Mouse (Mus musculus) limb, embryonic 15.5 days (tissue): Measurements from ENCODE around the gene Gm10721. TPM values are rescaled to one million over a fixed set of nuclear protein-coding genes. Genes with fewer than 3 reads are reported as not detected.
"Not testable (repeated sequence)": the region's sequence is repeated elsewhere in the genome, so short reads cannot be mapped to it uniquely, and the experiment has no call there.

Source experiments
- ATAC-seq: fragments of 200-750 bp; cut with Nextera tagmentation; 2 replicates; pipeline ENCODE4 v1.8.0; 2017; ENCODE audit warnings: low read depth, moderate TSS enrichment; ENCODE audit not compliant: insufficient number of reproducible peaks, low FRiP score, low TSS enrichment
- H3K27ac ChIP-seq: fragments of 300-500 bp; sonication (generic); 2 replicates; pipeline ENCODE4 v1.5.1; 2015; ENCODE audit warnings: moderate library complexity, mild to moderate bottlenecking, inconsistent platforms
- H3K27me3 ChIP-seq: fragments of 300-500 bp; sonication (generic); 2 replicates; pipeline ENCODE4 v1.6.1; 2015; ENCODE audit warnings: inconsistent platforms
- H3K36me3 ChIP-seq: fragments of 300-500 bp; sonication (generic); 2 replicates; pipeline ENCODE4 v1.6.1; 2015; ENCODE audit warnings: inconsistent platforms
- H3K4me1 ChIP-seq: fragments of 300-500 bp; sonication (generic); 2 replicates; pipeline ENCODE4 v1.6.1; 2015; ENCODE audit warnings: inconsistent platforms
- H3K4me2 ChIP-seq: fragments of 300-500 bp; sonication (generic); 2 replicates; pipeline ENCODE4 v1.6.1; 2015; ENCODE audit warnings: mild to moderate bottlenecking, inconsistent platforms
- H3K4me3 ChIP-seq: fragments of 300-500 bp; sonication (generic); 2 replicates; pipeline ENCODE4 v1.5.1; 2015; ENCODE audit warnings: mild to moderate bottlenecking, inconsistent platforms
- H3K9ac ChIP-seq: fragments of 300-500 bp; sonication (generic); 2 replicates; pipeline ENCODE4 v1.6.1; 2015; ENCODE audit warnings: inconsistent platforms
- H3K9me3 ChIP-seq: fragments of 300-500 bp; sonication (generic); 2 replicates; pipeline ENCODE4 v1.6.1; 2016; ENCODE audit warnings: inconsistent platforms
- WGBS: fragments of 180-500 bp; shearing (Covaris S2); methylation state at CpG from one replicate; pipeline ENCODE4 v1.1.7; 2015; 5-methylcytosine and 5-hydroxymethylcytosine counted together
- polyA plus RNA-seq: library from polyadenylated mRNA; unstranded; fragments of >200 nt; fragmentation: Nextera tagmentation; extraction: Ambion mirVana; gene quantifications from 2 replicates; pipeline ENCODE4 v1.2.1, GENCODE M21; 2015

The Gm10721 gene
- polyA plus RNA-seq, result not detected in 2 replicates

GRCm38 (mm10) chr9:3012733-3013279, at the start of gene Gm10721:
Gm10721 (plus strand) TSS chr9:3013140.
- H3K36me3 ChIP-seq, H3K9ac ChIP-seq, H3K4me3 ChIP-seq, H3K4me1 ChIP-seq, H3K9me3 ChIP-seq, H3K4me2 ChIP-seq, H3K27ac ChIP-seq, H3K27me3 ChIP-seq: not testable (repeated sequence)
- peak; percentile 75 for ATAC-seq
- WGBS, result no CpG with 5 or more reads among the region's 11 CpGs

GRCm38 (mm10) chr9:3000445-3000972, 12.4 kb upstream of the Gm10721 start, which contains the start of gene Gm10722:
Gm10722 (plus strand) TSS chr9:3000922.
- H3K9ac ChIP-seq, H3K4me2 ChIP-seq, H3K27ac ChIP-seq, H3K4me1 ChIP-seq, ATAC-seq, H3K36me3 ChIP-seq, H3K27me3 ChIP-seq, H3K4me3 ChIP-seq, H3K9me3 ChIP-seq: not testable (repeated sequence)
- WGBS, result 72% methylated on average over 12 of the region's 12 CpGs

GRCm38 (mm10) chr9:3001006-3001405, 11.9 kb upstream of the Gm10721 start:
- not testable (repeated sequence) for H3K9ac ChIP-seq, H3K36me3 ChIP-seq, H3K27me3 ChIP-seq, ATAC-seq, H3K4me2 ChIP-seq, H3K4me3 ChIP-seq, H3K4me1 ChIP-seq, H3K9me3 ChIP-seq, H3K27ac ChIP-seq
- WGBS, result 64% methylated on average over 8 of the region's 8 CpGs

- WGBS, result 70% methylated on average over 9 of the region's 11 CpGs
Observed at GRCm38 (mm10) chr9:3001948-3002659, 10.8 kb upstream of the Gm10721 start.

GRCm38 (mm10) chr9:3002794-3003396, 10.0 kb upstream of the Gm10721 start, which contains the start of gene Gm11168:
Gm11168 (plus strand) TSS chr9:3003346.
- not testable (repeated sequence) for H3K9ac ChIP-seq, ATAC-seq, H3K4me1 ChIP-seq, H3K4me3 ChIP-seq, H3K9me3 ChIP-seq, H3K27ac ChIP-seq, H3K36me3 ChIP-seq, H3K27me3 ChIP-seq, H3K4me2 ChIP-seq
- WGBS, result 69% methylated on average over 6 of the region's 14 CpGs

More at GRCm38 (mm10) chr9:3001948-3002659, 10.8 kb upstream of the Gm10721 start:
- H3K9ac ChIP-seq, H3K4me1 ChIP-seq, H3K4me2 ChIP-seq, H3K36me3 ChIP-seq, H3K4me3 ChIP-seq, H3K27ac ChIP-seq, H3K9me3 ChIP-seq, H3K27me3 ChIP-seq: not testable (repeated sequence)
- peak; percentile 89 for ATAC-seq

- not testable (repeated sequence) for H3K9me3 ChIP-seq, H3K27ac ChIP-seq, ATAC-seq, H3K27me3 ChIP-seq, H3K4me1 ChIP-seq, H3K9ac ChIP-seq, H3K4me2 ChIP-seq, H3K36me3 ChIP-seq, H3K4me3 ChIP-seq
- WGBS, result 81% methylated on average over 1 of the region's 5 CpGs
Observed at GRCm38 (mm10) chr9:3006179-3006578, 6.8 kb upstream of the Gm10721 start.

- H3K4me3 ChIP-seq, H3K27me3 ChIP-seq, H3K4me1 ChIP-seq, H3K27ac ChIP-seq, H3K4me2 ChIP-seq, H3K9me3 ChIP-seq, H3K9ac ChIP-seq, H3K36me3 ChIP-seq: not testable (repeated sequence)
- WGBS, result 72% methylated on average over 8 of the region's 8 CpGs
- peak; percentile 74; the same call in 1 of the 2 replicates for ATAC-seq
Observed at GRCm38 (mm10) chr9:3006636-3007035, 6.3 kb upstream of the Gm10721 start.

GRCm38 (mm10) chr9:3007272-3007671, 5.7 kb upstream of the Gm10721 start:
- not testable (repeated sequence) for H3K4me3 ChIP-seq, H3K36me3 ChIP-seq, H3K4me2 ChIP-seq, H3K27me3 ChIP-seq, H3K9me3 ChIP-seq, H3K9ac ChIP-seq, H3K27ac ChIP-seq, H3K4me1 ChIP-seq, ATAC-seq
- WGBS, result 76% methylated on average over 8 of the region's 9 CpGs

- not testable (repeated sequence) for H3K9me3 ChIP-seq, H3K4me2 ChIP-seq, H3K27ac ChIP-seq, H3K9ac ChIP-seq, H3K36me3 ChIP-seq, H3K27me3 ChIP-seq, H3K4me1 ChIP-seq, H3K4me3 ChIP-seq
- peak; percentile 60; the same call in 1 of the 2 replicates for ATAC-seq
- WGBS, result no CpG with 5 or more reads among the region's 5 CpGs
Observed at GRCm38 (mm10) chr9:3009331-3009730, 3.6 kb upstream of the Gm10721 start.

GRCm38 (mm10) chr9:3012054-3012621, 802 bp upstream of the Gm10721 start:
- H3K36me3 ChIP-seq, ATAC-seq, H3K4me2 ChIP-seq, H3K27ac ChIP-seq, H3K9ac ChIP-seq, H3K4me1 ChIP-seq, H3K9me3 ChIP-seq, H3K27me3 ChIP-seq, H3K4me3 ChIP-seq: not testable (repeated sequence)
- WGBS, result 88% methylated on average over 3 of the region's 7 CpGs

GRCm38 (mm10) chr9:3015354-3015753, 2.4 kb downstream of the Gm10721 start, which contains the start of gene Gm10720:
Gm10720 (plus strand) TSS chr9:3015654.
- H3K9me3 ChIP-seq, H3K4me3 ChIP-seq, H3K4me2 ChIP-seq, H3K36me3 ChIP-seq, H3K27ac ChIP-seq, H3K4me1 ChIP-seq, H3K27me3 ChIP-seq, ATAC-seq, H3K9ac ChIP-seq: not testable (repeated sequence)
- 70% methylated on average over 5 of the region's 9 CpGs for WGBS

- H3K9me3 ChIP-seq, H3K36me3 ChIP-seq, ATAC-seq, H3K4me1 ChIP-seq, H3K9ac ChIP-seq, H3K4me2 ChIP-seq, H3K4me3 ChIP-seq, H3K27ac ChIP-seq, H3K27me3 ChIP-seq: not testable (repeated sequence)
- WGBS, result 79% methylated on average over 6 of the region's 6 CpGs
Observed at GRCm38 (mm10) chr9:3015896-3016295, 3.0 kb downstream of the Gm10721 start.
